Mouse (Mus musculus) myocyte (in vitro differentiated cells): ENCODE results near the gene Fam193b. TPM values are rescaled to one million over a fixed set of nuclear protein-coding genes. Genes with fewer than 3 reads are reported as not detected.

Experiments used
- H3K27me3 ChIP-seq: one replicate; pipeline ENCODE4 v1.6.1; 2011; ENCODE audit not compliant: control insufficient read depth, insufficient read depth, insufficient read length
- H3K36me3 ChIP-seq: one replicate; pipeline ENCODE4 v1.6.1; 2011; ENCODE audit not compliant: control insufficient read depth, insufficient read depth
- H3K4me2 ChIP-seq: one replicate; pipeline ENCODE4 v1.6.1; 2011; ENCODE audit warnings: low read depth, control low read depth
- H3K4me3 ChIP-seq: one replicate; pipeline ENCODE4 v1.5.1; 2011; ENCODE audit warnings: mild to moderate bottlenecking, control low read depth, moderate library complexity
- H3K79me2 ChIP-seq: one replicate; pipeline ENCODE4 v1.6.1; 2011; ENCODE audit not compliant: control insufficient read depth, insufficient read depth
- H3ac ChIP-seq: one replicate; pipeline ENCODE4 v1.6.1; 2011; ENCODE audit not compliant: control insufficient read depth, insufficient read length
- CEBPB ChIP-seq: IDR thresholded peaks from 2 replicates; pipeline ENCODE4 v1.6.1; 2011; ENCODE audit warnings: mild to moderate bottlenecking, moderate library complexity; ENCODE audit not compliant: poor library complexity, insufficient read depth, severe bottlenecking
- E2F4 ChIP-seq: IDR thresholded peaks from one replicate; pipeline ENCODE4 v1.6.1; 2011; ENCODE audit warnings: mild to moderate bottlenecking, control low read depth, moderate library complexity; ENCODE audit not compliant: insufficient read depth
- MAX ChIP-seq: IDR thresholded peaks from one replicate; pipeline ENCODE4 v1.6.1; 2011; ENCODE audit warnings: low read depth, mild to moderate bottlenecking, control low read depth
- MYOD1 ChIP-seq, 3 experiments: IDR thresholded peaks; one replicate each; pipeline ENCODE4 v1.6.1; 2011; ENCODE audit warnings: control low read depth in 2 of 3, low read depth in 2 of 3, mild to moderate bottlenecking in 2 of 3, moderate library complexity in 1 of 3; ENCODE audit not compliant: insufficient read length in 2 of 3, control insufficient read depth in 1 of 3
- MYOG ChIP-seq, 3 experiments: IDR thresholded peaks; one replicate each; pipeline ENCODE4 v1.6.1; 2011; ENCODE audit warnings: control low read depth in 2 of 3, low read depth in 2 of 3, mild to moderate bottlenecking in 2 of 3; ENCODE audit not compliant: insufficient read length in 2 of 3, control insufficient read depth in 1 of 3, insufficient read depth in 1 of 3
- POLR2A ChIP-seq: IDR thresholded peaks from one replicate; pipeline ENCODE4 v1.6.1; 2011; ENCODE audit warnings: low read depth, mild to moderate bottlenecking, control low read depth, moderate library complexity; ENCODE audit not compliant: insufficient read length
- POLR2AphosphoS2 ChIP-seq: IDR thresholded peaks from one replicate; pipeline ENCODE4 v1.6.1; 2011; ENCODE audit warnings: low read depth, control low read depth; ENCODE audit not compliant: insufficient read length
- REST ChIP-seq: IDR thresholded peaks from one replicate; pipeline ENCODE4 v1.6.1; 2011; ENCODE audit warnings: mild to moderate bottlenecking, control low read depth, moderate library complexity; ENCODE audit not compliant: insufficient read depth, insufficient read length
- SRF ChIP-seq: IDR thresholded peaks from one replicate; pipeline ENCODE4 v1.6.1; 2011; ENCODE audit warnings: low read depth; ENCODE audit not compliant: control insufficient read depth, insufficient read length
- TCF12 ChIP-seq: IDR thresholded peaks from one replicate; pipeline ENCODE4 v1.6.1; 2011; ENCODE audit warnings: mild to moderate bottlenecking, control low read depth; ENCODE audit not compliant: poor library complexity, insufficient read depth, severe bottlenecking
- TCF3 ChIP-seq: IDR thresholded peaks from one replicate; pipeline ENCODE4 v1.6.1; 2011; ENCODE audit warnings: low read depth, control low read depth; ENCODE audit not compliant: insufficient read length
- USF1 ChIP-seq: IDR thresholded peaks from one replicate; pipeline ENCODE4 v1.6.1; 2011; ENCODE audit warnings: low read depth, mild to moderate bottlenecking, control low read depth, moderate library complexity
- polyA plus RNA-seq: library from polyadenylated mRNA; unstranded; fragments of >200 nt; fragmentation: generic; extraction: Trizol; gene quantifications from one replicate; pipeline ENCODE4 v1.2.1, GENCODE M21; 2012; ENCODE audit warnings: missing spikeins

The Fam193b gene
- polyA plus RNA-seq, 1 experiment: 13.5 TPM

- Histone ChIP-seq H3K4me2 (peak overlapping the region; percentile 99), H3K27me3 (no peaks in the 10 kb centered on the region), H3K79me2 (peaks cover 56% of the 10 kb centered on the region), H3ac (no peak overlapping the region), H3K4me3 (peak overlapping the region; percentile 82), H3K36me3 (peaks cover 25% of the 10 kb centered on the region)
- TF ChIP-seq SRF (peak; percentile 13), MAX (no peak), MYOG (IDR thresholded peaks at IDR 0.05; ENCODE audit: control insufficient read depth in 1 of 3, insufficient read depth in 1 of 3, insufficient read length in 2 of 3, low read depth in 2 of 3) (peak in 1 of 3 experiments; percentile 63), REST (no peak), USF1 (no peak), POLR2A (peak; percentile 44), TCF12 (no peak), CEBPB (no peak), POLR2AphosphoS2 (peak; percentile 81), TCF3 (no peak), MYOD1 (IDR thresholded peaks at IDR 0.05; ENCODE audit: control insufficient read depth in 1 of 3, insufficient read length in 2 of 3, low read depth in 2 of 3) (peak in 1 of 3 experiments; percentile 7), E2F4 (no peak)
These were observed 60.0 kb downstream of the Fam193b start for GRCm38 (mm10) chr13:55510668-55511491.

DNA sequence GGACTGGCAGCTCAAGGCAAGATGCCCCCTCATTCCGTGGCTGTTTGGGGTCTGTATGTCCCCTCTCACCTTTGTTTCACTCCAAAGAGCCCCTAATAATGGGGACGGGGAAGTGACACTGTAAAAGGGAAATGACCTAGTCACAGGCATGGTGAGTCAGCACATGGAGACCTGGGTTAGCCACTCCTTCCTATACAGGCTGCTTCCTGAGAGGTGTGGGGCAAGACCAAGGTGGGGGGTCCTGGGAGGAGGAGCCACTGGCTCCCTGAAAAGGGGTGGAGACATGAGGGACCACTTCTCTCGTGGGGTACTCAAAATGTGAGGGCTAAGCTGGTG is 60.6 kb downstream of the Fam193b start:
- TF ChIP-seq POLR2AphosphoS2: peak; percentile 27
- TF ChIP-seq MYOD1 (IDR thresholded peaks at IDR 0.05; ENCODE audit: control insufficient read depth in 1 of 3, insufficient read length in 2 of 3, low read depth in 2 of 3): no peak
- Histone ChIP-seq H3K79me2 (peaks cover 59% of the 10 kb centered on the region), H3K4me3 (peak overlapping the region; percentile 82), H3K36me3 (peaks cover 31% of the 10 kb centered on the region), H3K27me3 (no peaks in the 10 kb centered on the region), H3ac (no peak overlapping the region), H3K4me2 (peak overlapping the region; percentile 99)

DNA sequence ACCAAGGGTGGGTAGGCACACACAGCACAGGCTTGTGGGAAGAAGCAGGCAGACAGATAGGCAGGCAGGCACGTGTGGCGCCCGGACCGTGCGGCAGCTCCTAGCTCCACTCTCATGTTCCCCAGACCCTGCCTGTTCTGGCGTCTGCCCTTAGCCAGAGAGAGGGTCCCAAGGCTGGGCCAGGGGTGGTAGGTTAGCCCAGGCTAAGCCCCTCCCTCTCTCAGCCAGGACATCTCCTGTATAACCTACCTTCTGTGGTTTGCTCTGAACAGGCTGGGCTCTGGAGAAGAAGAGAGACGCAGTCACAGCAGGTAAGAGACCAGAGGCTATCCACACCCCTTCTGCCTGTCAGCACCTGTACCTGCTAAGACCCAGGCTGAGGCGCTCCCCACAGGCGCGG is 62.4 kb downstream of the Fam193b start:
- peak overlapping the region; percentile 99 for H3K4me2 ChIP-seq
- H3K79me2 ChIP-seq: peaks cover 59% of the 10 kb centered on the region
- H3ac ChIP-seq: no peak overlapping the region
- no peaks in the 10 kb centered on the region for H3K27me3 ChIP-seq
- peaks cover 47% of the 10 kb centered on the region for H3K36me3 ChIP-seq
- TF ChIP-seq POLR2AphosphoS2 (peak; percentile 41), SRF (no peak)
- no peak overlapping the region for H3K4me3 ChIP-seq

- TF ChIP-seq USF1 (no peak), POLR2A (peak; percentile 10)
- peaks cover 65% of the 10 kb centered on the region for H3K79me2 ChIP-seq
- no peak overlapping the region for H3K4me3 ChIP-seq
- no peak overlapping the region for H3K4me2 ChIP-seq
- no peak overlapping the region for H3ac ChIP-seq
- H3K36me3 ChIP-seq: peaks cover 54% of the 10 kb centered on the region
- H3K27me3 ChIP-seq: no peaks in the 10 kb centered on the region
These were observed 63.0 kb downstream of the Fam193b start for GRCm38 (mm10) chr13:55507877-55508276.

DNA sequence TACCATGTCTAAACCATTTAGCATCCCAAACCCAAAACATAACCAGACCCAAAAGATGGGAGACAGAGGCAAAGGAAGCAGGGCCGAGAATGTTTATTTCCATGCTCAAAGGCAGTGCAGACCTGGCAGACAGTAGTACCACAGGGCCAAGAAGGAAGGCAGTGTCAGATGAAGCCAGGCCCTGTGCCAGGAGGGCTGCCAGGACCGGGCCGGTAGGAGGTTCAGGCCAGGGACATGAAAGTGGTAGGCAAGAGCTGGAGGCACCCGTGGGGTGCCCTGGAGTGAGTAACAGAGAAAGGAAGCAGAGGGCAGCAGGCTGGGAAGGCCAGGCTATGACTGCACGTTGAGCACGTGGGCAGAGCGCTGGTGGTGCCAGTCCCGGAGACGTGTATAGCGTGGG is 64.2 kb downstream of the Fam193b start:
- no peak overlapping the region for H3K4me3 ChIP-seq
- H3K27me3 ChIP-seq: no peaks in the 10 kb centered on the region
- H3ac ChIP-seq: no peak overlapping the region
- H3K4me2 ChIP-seq: no peak overlapping the region
- H3K36me3 ChIP-seq: peaks cover 54% of the 10 kb centered on the region
- peaks cover 53% of the 10 kb centered on the region for H3K79me2 ChIP-seq
- TF ChIP-seq USF1: no peak
- no peak for TF ChIP-seq REST

DNA sequence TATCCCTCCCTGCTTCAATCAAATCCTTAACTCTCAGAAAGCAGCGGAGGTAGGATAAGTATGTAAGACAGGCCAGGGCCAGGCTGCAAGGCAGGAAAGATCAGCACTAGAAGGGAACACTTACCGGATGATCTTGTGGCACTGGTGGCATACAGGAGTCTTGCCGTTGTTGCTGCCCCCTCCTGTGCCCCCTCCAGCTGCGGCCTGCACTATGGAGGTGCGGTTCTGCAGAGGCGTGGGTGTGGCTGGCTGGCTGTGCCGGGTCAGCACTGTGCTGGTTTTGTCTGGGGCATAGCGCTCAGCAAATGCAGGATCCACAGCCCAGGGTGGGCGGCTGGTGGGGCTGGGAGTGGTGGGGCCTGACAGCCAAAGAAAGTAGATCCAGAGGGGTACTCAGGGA is 65.1 kb downstream of the Fam193b start:
- TF ChIP-seq USF1 (no peak), POLR2AphosphoS2 (peak; percentile 55)
- Histone ChIP-seq H3K4me3 (no peak overlapping the region), H3ac (no peak overlapping the region)

More for the DNA sequence above, 65.1 kb downstream of the Fam193b start:
- H3K79me2 ChIP-seq: peaks cover 51% of the 10 kb centered on the region
- H3K4me2 ChIP-seq: no peak overlapping the region
- H3K27me3 ChIP-seq: no peaks in the 10 kb centered on the region
- peaks cover 60% of the 10 kb centered on the region for H3K36me3 ChIP-seq
